Mouse (Mus musculus): ENCODE measurements at regions not wholly inside any gene's neighbourhood (a gene's known extent, or its start where the extent isn't known, plus 50 kb on each side); places are given as distances from the start of the nearest gene placed in this dataset.
"Not testable (repeated sequence)": the region's sequence is repeated elsewhere in the genome, so short reads cannot be mapped to it uniquely, and the experiment has no call there.

DNA sequence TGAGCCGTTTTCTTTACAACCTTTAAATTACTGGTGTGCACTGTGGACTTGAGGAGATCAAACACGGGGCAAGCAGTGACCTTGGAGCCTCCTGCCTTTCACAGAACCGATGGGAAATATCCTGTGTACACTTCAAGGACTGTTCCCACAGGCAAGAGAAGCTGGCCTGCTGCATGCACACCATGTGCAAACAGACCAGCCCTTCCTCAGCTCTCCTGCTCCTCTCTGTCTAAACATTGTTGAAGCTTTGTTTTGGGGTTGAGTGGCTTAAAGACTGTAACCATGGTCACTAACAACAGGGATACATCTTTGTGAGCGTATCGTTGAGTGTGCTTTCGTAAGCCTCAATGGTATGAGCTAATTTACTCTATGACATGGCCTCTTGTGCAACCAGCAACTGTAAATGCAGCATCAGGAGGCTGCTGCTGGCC, 50.2 kb upstream of the Agps start:
- Histone ChIP-seq H3K36me3 (no peaks in the 10 kb centered on the region), H3K4me1 (replicated peaks) (0 out of 2 replicates have a peak, but pooled peaks cover 10% of the 10 kb centered on the region), H3K27ac (no peak overlapping the region), H3K4me3 (no peak overlapping the region), H3K9me3 (no peaks in the 10 kb centered on the region), H3K27me3 (no peaks in the 10 kb centered on the region), H3K4me2 (no peak overlapping the region), H3K9ac (0 out of 2 replicates have a peak overlapping the region, but pooled peaks have one; percentile 19)
- ATAC-seq (ENCODE audit: low FRiP score), result no peak
- WGBS, result 74% methylated on average over 6 of the region's 6 CpGs

DNA sequence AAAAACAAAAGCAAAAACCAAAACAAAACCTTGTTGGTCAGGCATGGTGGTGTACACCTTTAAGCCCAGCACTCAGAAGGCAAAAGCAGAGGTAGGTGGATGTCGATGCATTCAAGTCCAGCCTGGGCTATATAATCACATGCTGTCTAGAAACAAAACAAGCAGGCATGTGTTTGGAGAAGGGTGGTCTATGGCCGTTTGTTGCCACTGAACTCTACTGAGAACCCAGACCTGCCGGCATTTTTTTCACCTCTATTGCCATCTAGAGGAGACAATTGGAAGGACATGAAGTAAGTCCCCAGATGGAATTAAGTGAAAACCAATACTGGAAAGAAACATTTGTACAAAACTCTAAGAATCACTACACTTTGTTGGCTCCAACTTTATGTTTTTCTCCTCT, 50.9 kb upstream of the Agps start:
- no peaks in the 10 kb centered on the region for H3K27me3 ChIP-seq
- H3K4me2 ChIP-seq, result no peak overlapping the region
- H3K4me3 ChIP-seq, result no peak overlapping the region
- peak; percentile 73; the same call in 1 of the 2 replicates for ATAC-seq (ENCODE audit: low FRiP score)
- H3K36me3 ChIP-seq, result no peaks in the 10 kb centered on the region
- H3K9ac ChIP-seq, result no peak overlapping the region
- H3K9me3 ChIP-seq, result no peaks in the 10 kb centered on the region
- H3K27ac ChIP-seq, result no peak overlapping the region
- WGBS, result 1% methylated on average over 3 of the region's 3 CpGs
- H3K4me1 ChIP-seq (replicated peaks), result peaks cover 14% of the 10 kb centered on the region; the same call in 1 of the 2 replicates

DNA sequence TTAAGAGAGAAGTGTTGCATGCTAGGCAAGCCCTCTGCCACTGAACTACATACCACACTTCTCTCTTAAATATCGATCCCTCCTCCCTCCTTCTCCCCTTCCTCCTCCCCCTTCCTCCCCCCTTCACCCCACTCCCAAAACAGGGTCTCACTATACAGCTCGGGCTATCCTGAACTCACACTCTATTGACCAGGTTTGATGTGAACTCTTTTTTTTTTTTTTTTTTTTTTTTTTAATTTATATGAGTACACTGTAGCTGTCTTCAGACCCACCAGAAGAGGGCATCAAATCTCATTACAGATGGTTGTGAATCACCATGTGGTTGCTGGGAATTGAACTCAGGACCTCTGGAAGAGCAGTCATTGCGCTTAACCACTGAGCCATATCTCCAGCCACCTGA, 53.3 kb upstream of the Agps start:
- not testable (repeated sequence) for H3K9me3 ChIP-seq; H3K4me3 ChIP-seq; H3K4me2 ChIP-seq; H3K27ac ChIP-seq; H3K36me3 ChIP-seq; ATAC-seq (ENCODE audit: low FRiP score); H3K27me3 ChIP-seq; H3K9ac ChIP-seq
- H3K4me1 ChIP-seq (replicated peaks), result peaks cover 14% of the 10 kb centered on the region; the same call in 1 of the 2 replicates
- WGBS, result 93% methylated on average over 3 of the region's 3 CpGs

DNA sequence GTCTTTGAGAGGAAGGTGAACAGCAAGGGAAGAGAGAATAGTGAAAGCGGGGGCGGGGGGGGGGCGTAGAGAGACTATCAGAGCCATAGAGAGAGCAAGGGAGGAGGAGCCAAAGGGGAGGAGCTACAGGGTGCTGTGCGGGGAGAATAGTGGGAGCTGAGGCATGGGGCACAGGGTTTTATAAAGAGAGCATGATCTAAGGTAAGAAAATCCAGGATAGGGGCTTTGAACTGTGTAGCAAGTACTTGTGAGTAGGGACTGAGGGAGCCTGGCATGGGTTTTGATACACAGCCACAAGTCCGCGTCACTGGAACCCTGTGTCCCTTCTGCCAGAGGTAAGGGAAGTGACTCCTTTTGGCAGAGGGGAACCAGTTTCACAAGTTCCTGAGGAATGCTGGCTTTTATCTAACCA, 54.9 kb upstream of the Agps start:
- no peak overlapping the region for H3K4me3 ChIP-seq
- H3K27me3 ChIP-seq, result no peaks in the 10 kb centered on the region
- WGBS, result 23% methylated on average over 5 of the region's 6 CpGs
- peaks cover 14% of the 10 kb centered on the region; the same call in 1 of the 2 replicates for H3K4me1 ChIP-seq (replicated peaks)
- no peak overlapping the region for H3K27ac ChIP-seq
- H3K9me3 ChIP-seq, result no peaks in the 10 kb centered on the region
- no peaks in the 10 kb centered on the region for H3K36me3 ChIP-seq
- ATAC-seq (ENCODE audit: low FRiP score), result no peak
- no peak overlapping the region for H3K9ac ChIP-seq
- H3K4me2 ChIP-seq, result peak overlapping the region; percentile 38

DNA sequence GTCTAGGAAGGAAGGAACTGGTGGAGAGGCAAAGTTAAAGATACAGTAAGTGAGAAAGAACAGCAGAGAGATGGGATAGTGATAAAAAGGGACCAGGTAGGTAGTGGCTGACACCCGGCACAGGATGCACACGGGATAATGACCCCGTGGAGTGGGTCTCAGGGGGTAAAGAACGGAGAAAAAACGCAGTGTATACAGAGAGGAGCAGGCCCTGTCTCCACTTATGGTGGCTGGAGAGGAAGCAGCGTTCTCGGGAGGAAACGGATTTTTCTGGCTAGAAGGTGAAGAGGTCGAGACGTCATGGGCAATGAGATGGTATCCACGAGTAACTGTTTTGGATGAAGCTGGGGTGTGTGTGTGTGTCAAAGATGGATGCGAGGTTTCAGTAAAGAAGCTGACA, 55.4 kb upstream of the Agps start:
- WGBS, result 31% methylated on average over 12 of the region's 12 CpGs

DNA sequence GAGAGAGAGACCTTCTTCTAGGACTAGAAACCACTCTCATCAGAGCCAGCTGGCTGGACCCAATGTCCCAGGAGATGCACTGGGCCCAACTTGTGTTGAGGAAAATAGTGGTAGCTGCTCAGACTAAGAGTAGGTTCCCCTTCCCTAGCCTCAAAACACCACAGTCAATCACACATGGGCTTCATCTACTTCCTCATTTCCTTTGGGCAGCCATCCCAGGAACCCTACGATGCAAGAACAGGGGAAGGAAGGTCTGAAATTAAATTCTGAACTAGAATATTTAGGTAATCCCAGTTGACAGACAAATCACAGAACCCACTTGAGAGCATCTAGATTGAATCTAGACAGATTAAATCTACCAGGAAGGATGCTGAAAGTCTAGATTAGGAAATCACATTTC, 56.8 kb upstream of the Agps start:
- Histone ChIP-seq H3K9me3 (no peaks in the 10 kb centered on the region), H3K9ac (no peak overlapping the region), H3K4me2 (no peak overlapping the region), H3K36me3 (no peaks in the 10 kb centered on the region), H3K27ac (no peak overlapping the region), H3K4me3 (no peak overlapping the region), H3K27me3 (no peaks in the 10 kb centered on the region), H3K4me1 (replicated peaks) (peaks cover 9% of the 10 kb centered on the region; the same call in 1 of the 2 replicates)
- WGBS, result 93% methylated on average over 1 of the region's 1 CpGs
- no peak for ATAC-seq (ENCODE audit: low FRiP score)

More for the DNA sequence above, 55.4 kb upstream of the Agps start:
- H3K4me1 ChIP-seq (replicated peaks), result peaks cover 14% of the 10 kb centered on the region; the same call in 1 of the 2 replicates
- no peak overlapping the region for H3K27ac ChIP-seq
- H3K4me3 ChIP-seq, result no peak overlapping the region
- peak overlapping the region; percentile 38 for H3K4me2 ChIP-seq
- H3K9me3 ChIP-seq, result no peaks in the 10 kb centered on the region
- H3K36me3 ChIP-seq, result no peaks in the 10 kb centered on the region
- no peaks in the 10 kb centered on the region for H3K27me3 ChIP-seq
- H3K9ac ChIP-seq, result no peak overlapping the region
- no peak for ATAC-seq (ENCODE audit: low FRiP score)

DNA sequence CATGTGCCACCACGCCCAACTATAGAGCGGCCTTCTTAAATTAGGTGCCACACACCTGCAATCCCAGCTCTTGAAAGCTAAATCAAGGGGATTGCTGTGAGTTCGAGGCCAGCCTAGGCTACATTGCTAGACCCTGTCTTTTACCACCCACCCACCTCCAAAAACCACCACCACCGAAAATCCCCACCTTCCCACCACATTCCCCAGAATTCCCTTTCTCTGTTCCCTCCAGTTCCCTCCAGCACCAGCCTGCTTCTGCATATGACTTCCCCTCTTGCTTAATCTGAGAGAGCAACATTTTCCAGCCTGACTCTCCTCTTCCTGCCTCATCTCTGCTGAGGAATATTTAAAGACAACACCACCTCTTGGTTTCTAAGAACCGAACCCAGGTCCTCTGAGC, 58.5 kb upstream of the Agps start:
- Histone ChIP-seq H3K4me2 (no peak overlapping the region), H3K9ac (no peak overlapping the region), H3K36me3 (no peaks in the 10 kb centered on the region), H3K4me3 (no peak overlapping the region), H3K9me3 (no peaks in the 10 kb centered on the region), H3K27me3 (no peaks in the 10 kb centered on the region), H3K4me1 (replicated peaks) (peaks cover 13% of the 10 kb centered on the region), H3K27ac (no peak overlapping the region)
- WGBS, result 90% methylated on average over 5 of the region's 5 CpGs
- no peak for ATAC-seq (ENCODE audit: low FRiP score)

DNA sequence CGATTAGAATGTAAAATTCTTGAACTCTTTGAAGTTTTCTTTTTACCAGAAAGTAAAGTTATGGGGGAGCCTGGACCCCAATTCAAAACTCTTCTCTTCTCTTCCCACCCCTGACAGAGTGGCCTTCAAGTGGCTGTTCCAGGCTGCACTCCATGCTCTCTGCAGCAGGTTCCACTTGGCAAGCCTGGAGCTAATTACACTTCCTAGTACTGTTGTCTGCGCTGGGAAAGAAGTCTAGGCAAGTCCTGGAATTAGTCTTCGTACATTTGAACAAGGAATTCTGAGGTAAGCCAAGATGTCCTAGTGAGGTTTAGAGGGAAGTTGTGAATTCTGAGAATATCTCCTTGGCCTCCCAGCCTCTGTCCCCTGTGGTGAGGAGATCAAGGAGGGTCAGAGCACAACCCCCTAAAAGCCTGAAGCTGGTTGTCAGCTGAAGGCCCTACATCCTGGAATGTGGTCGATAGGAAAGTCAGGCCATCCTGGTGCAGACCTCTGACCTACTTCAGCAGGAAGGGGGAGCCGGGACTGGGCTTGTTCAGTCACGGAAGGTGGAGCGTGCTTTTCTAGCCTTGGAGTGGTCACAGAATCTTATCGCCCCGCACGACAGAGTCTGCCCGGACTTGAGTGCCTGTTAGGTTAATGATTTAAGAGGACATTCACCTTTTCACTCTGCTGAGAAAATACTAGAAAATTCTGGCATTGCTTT, 59.6 kb upstream of the Agps start:
- no peaks in the 10 kb centered on the region for H3K36me3 ChIP-seq
- H3K9me3 ChIP-seq, result no peaks in the 10 kb centered on the region
- H3K4me3 ChIP-seq, result no peak overlapping the region
- ATAC-seq (ENCODE audit: low FRiP score), result no peak
- no peak overlapping the region for H3K27ac ChIP-seq
- H3K4me1 ChIP-seq (replicated peaks), result peaks cover 18% of the 10 kb centered on the region
- no peaks in the 10 kb centered on the region for H3K27me3 ChIP-seq
- 42% methylated on average over 11 of the region's 11 CpGs for WGBS
- no peak overlapping the region for H3K9ac ChIP-seq
- no peak overlapping the region for H3K4me2 ChIP-seq

DNA sequence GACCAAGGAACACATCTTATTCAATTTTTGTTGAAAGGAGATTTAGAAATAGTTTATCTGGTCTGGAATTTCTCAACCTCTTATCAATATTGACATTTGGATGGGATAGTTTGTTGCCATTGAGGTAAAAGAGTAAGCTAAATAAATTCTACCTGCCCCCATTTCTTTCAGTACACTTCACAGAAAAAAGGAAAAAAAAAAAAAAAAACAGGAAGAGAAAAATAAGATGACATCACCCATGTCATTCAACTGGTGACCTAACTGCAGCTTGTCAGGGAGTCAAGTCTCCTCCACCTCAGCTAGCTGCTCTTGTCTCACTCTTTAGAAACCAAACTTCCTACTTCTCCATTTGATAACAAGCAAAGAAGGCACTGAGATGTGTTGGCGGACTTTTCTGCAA, 61.3 kb upstream of the Agps start:
- Histone ChIP-seq H3K36me3 (no peaks in the 10 kb centered on the region), H3K4me2 (no peak overlapping the region), H3K27ac (no peak overlapping the region), H3K9ac (no peak overlapping the region), H3K4me1 (replicated peaks) (peaks cover 9% of the 10 kb centered on the region), H3K27me3 (no peaks in the 10 kb centered on the region), H3K4me3 (no peak overlapping the region), H3K9me3 (no peaks in the 10 kb centered on the region)
- no peak for ATAC-seq (ENCODE audit: low FRiP score)
- WGBS, result 93% methylated on average over 1 of the region's 1 CpGs

DNA sequence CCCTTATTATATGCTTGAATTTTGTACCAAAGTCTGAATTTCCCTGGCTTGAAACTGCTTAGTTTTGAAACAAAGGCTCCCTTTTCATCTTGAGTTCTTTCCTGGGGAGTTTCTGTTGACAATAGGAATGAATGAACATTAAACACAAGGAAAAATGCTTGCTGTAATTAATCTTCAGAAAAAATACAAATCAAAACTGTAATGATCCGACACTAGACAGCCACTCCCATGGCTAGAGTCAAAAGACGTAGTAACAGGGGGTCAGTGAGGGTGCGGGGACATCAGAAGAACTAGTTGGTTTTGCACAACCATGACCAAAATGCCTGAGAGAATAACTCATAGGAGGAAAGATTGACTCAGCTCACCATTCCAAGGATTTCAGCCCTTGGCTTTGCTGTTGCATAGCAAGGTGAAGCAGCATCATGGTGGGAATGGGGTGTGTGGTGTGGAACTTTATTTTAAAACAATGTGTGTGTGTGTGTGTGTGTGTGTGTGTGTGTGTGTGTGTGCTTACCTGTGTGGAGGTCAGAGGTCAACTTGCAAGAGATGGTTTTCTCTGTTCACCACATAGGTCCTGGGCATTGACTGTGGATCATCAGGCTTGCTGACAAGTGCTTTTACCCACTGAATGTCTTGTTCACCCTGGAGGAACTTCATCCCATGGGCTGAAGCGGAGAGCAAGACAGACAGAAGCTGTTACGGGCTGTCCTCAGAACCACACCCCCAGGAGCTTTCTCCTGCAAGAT, 63.2 kb upstream of the Agps start:
- 72% methylated on average over 5 of the region's 5 CpGs for WGBS
- no peak for ATAC-seq (ENCODE audit: low FRiP score)
- Histone ChIP-seq H3K27me3 (no peaks in the 10 kb centered on the region), H3K9me3 (no peaks in the 10 kb centered on the region), H3K4me3 (no peak overlapping the region), H3K36me3 (no peaks in the 10 kb centered on the region), H3K4me2 (no peak overlapping the region), H3K9ac (no peak overlapping the region), H3K4me1 (replicated peaks) (peaks cover 9% of the 10 kb centered on the region), H3K27ac (no peak overlapping the region)

DNA sequence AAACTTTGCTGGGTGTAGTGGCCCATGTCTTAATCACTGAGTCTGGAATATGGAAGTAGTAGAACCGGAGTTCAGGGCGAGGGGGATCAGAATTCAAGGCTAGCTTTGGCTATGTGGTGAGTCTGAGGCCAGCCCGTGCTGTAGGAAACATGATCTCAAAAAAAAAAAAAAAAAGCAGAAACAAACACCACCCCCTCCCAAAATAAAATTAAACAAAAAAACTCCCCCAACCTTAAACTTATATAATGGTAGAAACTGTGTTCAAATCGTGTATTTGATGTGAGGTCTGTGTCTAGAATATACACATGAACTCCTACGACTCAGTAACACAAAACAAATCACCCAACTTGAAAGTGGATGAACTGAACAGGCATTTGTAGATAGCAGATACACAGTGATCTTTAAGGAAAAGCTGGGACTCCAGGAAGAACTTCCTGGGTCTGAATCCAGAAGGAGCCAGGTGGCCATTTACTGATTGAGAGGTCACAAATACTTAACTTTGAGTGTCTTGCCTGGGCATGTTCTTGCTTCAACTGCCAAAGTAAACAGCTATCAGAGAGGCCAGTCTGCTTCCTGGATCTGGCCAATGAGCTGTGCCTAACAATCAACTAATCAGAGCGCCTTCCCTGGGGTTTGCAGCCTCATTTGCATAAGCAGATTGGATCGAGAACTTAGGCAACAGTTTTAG, 63.6 kb upstream of the Nfe2l2 start:
- no peak overlapping the region for H3K4me2 ChIP-seq
- 51% methylated on average over 7 of the region's 7 CpGs for WGBS
- H3K9ac ChIP-seq, result no peak overlapping the region
- H3K4me3 ChIP-seq, result no peak overlapping the region
- no peak overlapping the region for H3K27ac ChIP-seq
- ATAC-seq (ENCODE audit: low FRiP score), result no peak
- peaks cover 9% of the 10 kb centered on the region for H3K4me1 ChIP-seq (replicated peaks)
- no peaks in the 10 kb centered on the region for H3K36me3 ChIP-seq
- H3K9me3 ChIP-seq, result no peaks in the 10 kb centered on the region
- no peaks in the 10 kb centered on the region for H3K27me3 ChIP-seq

DNA sequence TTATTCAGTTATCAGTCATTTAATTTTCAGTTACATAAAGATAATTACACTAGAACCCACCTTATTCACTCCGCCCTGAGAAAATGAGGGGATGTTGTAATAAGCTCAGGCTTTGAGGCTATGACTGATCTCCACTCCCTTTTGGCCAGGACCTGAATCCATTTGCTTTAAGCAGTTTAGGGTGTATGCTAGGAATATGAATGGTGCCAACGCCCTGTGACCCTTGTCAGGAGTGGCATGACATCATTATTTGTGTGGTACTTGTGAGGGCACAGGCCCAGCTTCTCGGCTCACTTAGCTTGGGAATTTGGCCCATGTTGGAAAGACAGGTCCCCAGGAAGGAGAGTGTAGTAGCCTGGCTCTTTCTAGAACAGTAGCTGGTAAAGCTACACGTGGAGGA, 61.0 kb upstream of the Nfe2l2 start:
- Histone ChIP-seq H3K4me3 (no peak overlapping the region), H3K27ac (no peak overlapping the region), H3K4me2 (no peak overlapping the region), H3K4me1 (replicated peaks) (peaks cover 9% of the 10 kb centered on the region), H3K36me3 (no peaks in the 10 kb centered on the region), H3K9me3 (no peaks in the 10 kb centered on the region), H3K27me3 (no peaks in the 10 kb centered on the region), H3K9ac (no peak overlapping the region)
- ATAC-seq (ENCODE audit: low FRiP score), result no peak
- 91% methylated on average over 4 of the region's 4 CpGs for WGBS

All from hindbrain, embryonic 13.5 days (tissue).